Mouse (Mus musculus) liver, postnatal 0 days (tissue): ENCODE results near the gene Fermt3.

Experiments
- CTCF ChIP-seq: sonication (generic); IDR thresholded peaks from 2 replicates; pipeline ENCODE4 v1.5.1; 2016; ENCODE audit warnings: antibody characterized with exemption, low read depth
- EP300 ChIP-seq: IDR thresholded peaks from 2 replicates; pipeline ENCODE4 v1.6.1; 2016; ENCODE audit warnings: antibody characterized with exemption, low read depth, mild to moderate bottlenecking

GRCm38 (mm10) chr19:7014481-7015135 is 4.7 kb downstream of the Fermt3 start:
- TF ChIP-seq CTCF (no peak), EP300 (no peak)
